Mouse (Mus musculus) Muller cell, postnatal 12 days (primary cell): ENCODE data around the gene Drd4.
A peak's percentile ranks its signal among the peaks of the same experiment; 100 is the strongest.

Experiments used
- DNase-seq: peaks from one replicate; pipeline ENCODE4 v3.0.0-alpha.2; 2015; ENCODE audit errors: inconsistent ontology term

Gene Drd4

GRCm38 (mm10) chr7:141335044-141335579 lies 43.3 kb downstream of the Drd4 start:
- DNase-seq: peak; percentile 27

GRCm38 (mm10) chr7:141335682-141336081 lies 43.9 kb downstream of the Drd4 start:
- DNase-seq: no peak

- no peak for DNase-seq
These were observed 44.5 kb downstream of the Drd4 start for GRCm38 (mm10) chr7:141336296-141336695.

DNA sequence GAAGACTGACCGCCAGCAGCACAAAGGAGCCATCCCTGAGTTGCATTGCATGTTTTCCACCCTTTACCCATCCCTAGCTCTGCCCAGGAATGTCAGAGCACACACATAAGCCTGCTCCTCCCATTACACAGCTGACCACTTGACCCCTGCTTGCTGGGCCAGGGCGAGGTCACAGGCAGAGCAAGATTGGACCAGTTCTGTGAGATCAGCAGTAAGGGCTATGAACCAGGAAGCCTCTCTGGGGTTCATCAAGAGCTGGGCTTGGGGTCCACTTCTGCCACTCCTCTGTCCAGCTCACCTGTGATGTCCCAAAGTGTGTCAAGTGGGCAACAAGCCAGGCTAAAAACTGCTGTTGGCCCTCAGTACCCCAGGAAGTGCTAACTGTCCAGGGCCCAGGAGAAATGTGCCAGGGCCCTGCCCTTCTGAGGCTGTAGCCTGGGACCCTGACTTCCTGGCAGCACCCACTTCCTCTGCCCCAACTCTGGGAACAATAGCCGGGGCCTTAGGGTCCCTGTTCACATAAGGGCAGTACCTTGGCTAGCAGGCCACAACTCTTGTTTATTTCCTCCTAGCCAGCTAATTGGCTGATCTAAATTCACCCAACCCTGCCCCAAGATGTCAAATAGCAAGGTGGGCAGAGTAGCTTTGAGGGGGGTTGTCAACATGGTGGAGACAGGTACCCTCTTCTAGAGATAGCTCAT lies 46.1 kb downstream of the Drd4 start:
- DNase-seq: no peak

DNA sequence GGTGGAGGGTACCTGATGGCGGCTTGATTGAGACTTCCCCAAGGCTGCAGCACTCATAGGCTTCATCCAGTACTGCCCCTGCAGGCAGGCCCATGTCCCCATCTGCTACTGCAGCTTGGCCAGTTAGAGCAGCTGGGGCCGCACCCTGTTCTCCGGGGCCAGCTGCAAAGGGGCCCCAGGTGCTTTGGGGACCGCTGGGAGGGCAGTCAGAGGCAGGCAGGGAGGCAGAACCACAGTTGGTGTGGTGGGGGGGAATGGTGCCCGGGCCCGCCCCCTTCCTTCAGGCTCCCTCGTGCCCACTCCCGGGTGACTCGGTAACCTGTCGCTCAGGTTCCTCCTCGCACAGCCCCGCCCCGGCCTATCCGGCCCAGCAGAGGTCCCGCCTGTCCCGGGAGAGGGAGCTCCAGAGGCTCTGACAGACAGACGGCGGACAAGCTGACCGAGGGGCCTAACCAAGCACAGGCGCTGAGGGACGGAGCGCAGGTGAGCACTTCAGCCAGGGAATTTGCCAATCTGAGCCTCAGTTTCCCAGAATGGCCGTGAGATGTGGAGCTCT lies 46.8 kb downstream of the Drd4 start, which contains the start of gene Eps8l2:
Gene Eps8l2, plus strand, starts transcription at position 305 of the 556 bp plus-strand sequence.
- DNase-seq: peak; percentile 27

DNA sequence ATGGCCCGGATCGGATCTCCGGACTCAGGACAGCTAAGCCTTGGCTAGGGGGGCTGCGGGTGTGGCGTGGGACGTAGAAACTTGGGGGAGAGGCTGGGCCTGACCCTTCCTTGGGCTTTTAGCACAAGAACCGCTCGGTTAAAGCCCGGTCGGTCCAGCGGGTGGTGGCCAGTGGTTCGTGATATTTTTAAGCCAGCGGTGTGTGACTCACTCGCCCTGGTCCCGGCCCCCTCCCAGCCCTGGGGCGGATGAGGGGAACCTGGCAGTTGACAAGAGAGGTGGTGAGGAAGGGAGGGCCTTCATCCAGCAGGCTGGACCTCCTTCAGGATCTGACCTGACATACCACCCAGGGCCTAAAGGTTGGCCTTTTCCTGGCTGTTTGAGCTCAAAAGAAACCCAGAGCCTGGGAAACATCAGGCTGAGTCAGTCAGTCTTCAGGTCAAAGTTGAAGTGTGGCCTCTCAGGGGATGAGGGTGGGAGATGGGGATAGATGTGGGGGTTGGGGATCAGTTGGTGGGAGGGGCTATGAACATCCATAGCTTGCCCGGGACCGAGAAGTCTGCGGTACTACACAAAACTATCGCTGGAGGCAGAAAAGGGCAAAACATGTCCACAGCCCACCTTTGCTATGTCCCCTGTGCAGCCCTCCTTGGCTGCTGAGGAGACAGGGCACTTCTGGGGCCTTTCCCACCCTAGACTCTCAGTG lies 47.6 kb downstream of the Drd4 start:
- peak; percentile 7 for DNase-seq

- DNase-seq: no peak
These were observed 48.2 kb downstream of the Drd4 start for GRCm38 (mm10) chr7:141340023-141340422.

GRCm38 (mm10) chr7:141340476-141340875 lies 48.7 kb downstream of the Drd4 start:
- no peak for DNase-seq

DNA sequence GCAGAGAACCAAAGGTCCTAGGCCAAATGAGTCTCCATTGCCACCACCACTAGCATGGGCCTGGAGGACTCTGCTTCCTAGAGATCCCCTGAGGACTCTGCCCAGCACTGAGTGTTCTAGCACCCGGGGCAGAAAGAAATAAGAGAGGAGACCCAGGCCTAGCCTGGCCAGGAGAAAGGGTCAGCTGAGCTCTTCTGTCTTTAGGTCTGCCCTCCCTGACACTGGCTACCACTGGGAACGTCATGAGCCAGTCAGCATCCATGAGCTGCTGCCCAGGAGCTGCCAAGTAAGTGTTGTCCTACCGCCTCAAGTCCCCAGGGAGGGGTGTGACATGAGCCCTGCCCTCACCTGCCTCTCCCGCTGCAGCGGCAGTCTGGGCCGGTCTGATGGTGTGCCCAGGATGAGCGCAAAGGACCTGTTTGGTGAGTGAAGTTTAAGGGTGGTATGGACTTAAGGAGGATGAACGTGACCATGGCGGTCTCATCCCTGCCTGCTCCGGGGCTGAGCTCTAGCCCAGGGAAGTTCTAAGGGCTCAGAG lies 50.0 kb downstream of the Drd4 start:
- DNase-seq: no peak

DNA sequence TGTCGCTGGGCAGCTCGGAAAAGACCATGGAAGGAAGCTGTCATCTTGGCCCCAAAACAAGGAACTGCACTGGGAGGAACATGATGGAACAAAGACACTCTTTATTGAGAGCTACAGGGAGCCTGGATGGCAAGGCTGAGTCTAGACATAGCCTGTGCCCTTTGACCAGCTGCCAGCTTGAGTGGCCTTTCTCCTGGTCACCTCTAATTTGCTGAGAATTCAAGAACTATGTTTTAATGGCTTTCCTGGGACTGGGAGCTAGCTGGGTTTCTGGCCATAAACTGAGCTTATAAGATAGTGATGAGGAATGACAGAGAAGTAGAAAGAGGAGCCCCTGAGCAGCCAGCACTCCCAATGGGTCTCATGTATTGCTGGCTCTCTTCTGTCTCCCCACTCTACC lies 51.4 kb downstream of the Drd4 start:
- DNase-seq: peak; percentile 55

DNA sequence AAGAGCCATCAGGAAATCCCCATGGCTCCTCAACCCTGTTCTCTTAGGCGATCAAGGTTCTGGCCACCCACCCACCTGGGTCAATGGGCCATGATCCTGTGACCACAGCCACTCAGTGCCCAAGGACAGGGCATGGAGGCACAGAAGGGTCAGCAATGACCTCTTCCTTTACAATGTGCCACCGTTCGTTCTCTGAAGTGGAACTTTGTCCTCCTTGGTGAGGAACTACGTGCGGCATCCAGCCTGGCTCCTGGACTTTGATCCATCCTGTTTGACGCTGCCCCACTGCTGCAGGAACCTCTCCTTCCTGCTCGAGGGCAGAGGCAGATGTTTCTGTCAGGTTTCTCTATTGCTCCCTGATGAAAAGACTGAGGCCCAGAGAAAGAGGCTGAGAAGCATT lies 51.9 kb downstream of the Drd4 start:
- no peak for DNase-seq

- DNase-seq: no peak
These were observed 53.0 kb downstream of the Drd4 start for GRCm38 (mm10) chr7:141344787-141345186.
